Mouse (Mus musculus): Measurements from ENCODE around the gene Arl11. TPM values are rescaled to one million over a fixed set of nuclear protein-coding genes. Genes with fewer than 3 reads are reported as not detected.

Arl11 gene
- not detected in 2 replicates for total RNA-seq (2014; fragmentation: Nextera tagmentation)
- 0.12 TPM in 1 of 2 replicates, not detected in the other for total RNA-seq (2017)
- polyA plus RNA-seq (2012) = not detected in 2 replicates

DNA sequence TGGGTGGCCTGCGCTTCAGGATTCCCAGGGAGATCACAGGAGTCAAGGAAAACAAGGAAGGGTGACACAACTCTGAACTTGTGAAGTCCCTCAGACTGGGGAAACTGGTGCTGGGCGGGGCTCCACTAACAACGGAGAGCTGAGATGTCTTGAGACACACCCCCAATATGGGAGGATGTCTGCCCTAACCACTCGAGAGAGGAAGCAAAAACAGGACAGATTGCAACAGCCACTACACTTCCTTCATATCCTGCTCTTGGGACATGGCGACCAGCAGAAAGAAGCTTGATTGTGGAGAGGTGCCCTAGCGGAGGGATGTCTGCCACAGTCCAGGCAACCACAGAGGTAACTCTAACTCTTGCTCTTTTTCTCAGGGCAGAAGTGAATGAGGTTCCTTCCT lies at the start of gene Arl11:
TSS of gene Arl11 (plus strand) at position 161 of the 400 bp plus-strand sequence.
- H3K9me3 ChIP-seq (replicated peaks) = no peaks in the 10 kb centered on the region
- no peak for ATAC-seq (ENCODE audit: extremely low read depth, insufficient number of reproducible peaks, low FRiP score, poor library complexity, severe bottlenecking)
- no peaks in the 10 kb centered on the region; the same call in 1 of the 2 replicates for H3K4me1 ChIP-seq (ENCODE audit: insufficient read depth, low read depth, low read length)
- no peak for DNase-seq (ENCODE audit: low spot score)
- peaks cover 14% of the 10 kb centered on the region; the same call in 1 of the 2 replicates for H3K27me3 ChIP-seq (ENCODE audit: insufficient read depth, low read length)
- no peak within 1 kb of the TSS for H3K4me3 ChIP-seq (ENCODE audit: low read depth, low read length)
- H3K36me3 ChIP-seq (replicated peaks) = no peaks in the 10 kb centered on the region
- no peak for TF ChIP-seq GATA1 (IDR thresholded peaks at IDR 0.05; ENCODE audit: borderline replicate concordance, low read length)

DNA sequence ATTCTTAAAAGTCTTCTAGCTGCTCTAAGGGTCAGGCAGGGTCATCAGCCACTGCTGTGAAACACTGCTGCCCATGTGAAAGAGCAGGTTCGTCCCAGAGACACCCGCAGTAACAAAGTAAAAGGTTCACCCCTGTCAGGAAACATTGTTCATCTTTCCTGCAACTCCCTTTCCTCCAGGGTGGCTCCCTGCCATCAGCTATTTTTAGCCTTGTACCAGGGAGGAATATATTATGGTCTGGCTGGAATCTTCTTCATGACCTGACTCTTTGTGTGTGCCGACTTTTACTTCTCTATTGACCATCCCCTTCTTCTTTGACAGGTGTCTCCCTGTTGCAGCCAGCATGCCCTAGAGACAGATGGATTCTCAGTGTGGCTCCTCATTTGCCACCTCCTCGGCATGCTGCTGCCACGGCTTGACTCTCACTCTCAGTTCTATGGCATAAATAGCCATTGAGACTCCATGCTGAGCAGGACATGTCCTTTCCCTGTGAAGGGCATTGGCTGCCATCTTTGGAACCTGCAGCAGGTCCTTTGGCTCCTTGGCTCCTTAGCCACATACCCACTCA lies 41.6 kb upstream of the Arl11 start:
- no peaks in the 10 kb centered on the region for H3K36me3 ChIP-seq (replicated peaks)
- DNase-seq (ENCODE audit: low spot score) = no peak
- H3K9me3 ChIP-seq (replicated peaks) = no peaks in the 10 kb centered on the region
- H3K4me3 ChIP-seq (ENCODE audit: low read depth, low read length) = no peak overlapping the region
- H3K4me1 ChIP-seq (ENCODE audit: insufficient read depth, low read depth, low read length) = no peaks in the 10 kb centered on the region
- H3K27me3 ChIP-seq (ENCODE audit: insufficient read depth, low read length) = no peaks in the 10 kb centered on the region; the same call in 1 of the 2 replicates
- no peak for TF ChIP-seq TAL1 (conservative IDR thresholded peaks at IDR 0.05; ENCODE audit: low read depth, low read length)
- TF ChIP-seq POLR2AphosphoS5 (IDR thresholded peaks at IDR 0.05; ENCODE audit: insufficient replicate concordance, low read depth, low read length) = no peak
- no peak for TF ChIP-seq CTCF (IDR thresholded peaks at IDR 0.05; ENCODE audit: low read depth, low read length)
- TF ChIP-seq GATA1 (IDR thresholded peaks at IDR 0.05; ENCODE audit: borderline replicate concordance, low read length) = no peak
- TF ChIP-seq GATA2 (IDR thresholded peaks at IDR 0.05; ENCODE audit: borderline replicate concordance, low read depth, low read length) = no peak
- ATAC-seq (ENCODE audit: extremely low read depth, insufficient number of reproducible peaks, low FRiP score, poor library complexity, severe bottlenecking) = no peak

DNA sequence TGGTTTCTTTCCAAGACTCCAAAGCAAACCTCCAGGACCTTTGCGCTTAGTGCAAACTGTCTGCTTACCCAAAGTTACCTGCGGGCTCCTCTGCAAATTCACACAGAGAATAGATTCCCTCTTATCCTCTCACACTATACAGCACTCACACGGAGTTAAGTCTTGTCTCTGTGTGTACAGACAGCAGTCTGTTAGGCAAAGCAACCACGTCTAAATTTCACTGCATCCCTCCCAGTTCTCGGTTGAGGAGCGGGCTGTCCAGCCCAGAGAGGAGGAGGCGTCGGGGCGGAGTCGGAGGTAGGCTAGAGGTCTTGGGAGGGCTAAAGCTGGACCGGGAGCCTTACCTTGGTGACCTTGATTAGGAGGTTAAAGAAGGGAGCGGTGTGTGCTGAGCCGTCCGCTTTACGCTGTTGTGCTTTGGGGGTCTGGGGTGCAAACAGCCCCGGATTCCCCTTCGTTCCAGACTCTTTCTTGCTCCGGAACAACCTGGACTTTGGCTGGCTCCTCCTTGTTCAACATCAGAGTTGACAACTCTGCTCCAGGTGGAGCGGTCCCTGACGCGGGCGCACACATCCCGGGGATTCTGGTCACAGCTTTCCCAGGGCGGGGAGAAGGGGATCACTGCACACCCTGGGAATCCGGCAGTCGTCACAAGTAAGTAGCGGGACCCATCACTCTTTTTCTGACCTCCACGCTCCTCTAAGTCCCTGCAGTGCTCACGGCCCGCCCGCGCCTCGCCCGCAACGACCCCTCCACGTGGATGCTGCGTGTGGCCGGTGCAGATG lies 34.9 kb upstream of the Arl11 start:
- TF ChIP-seq CTCF (IDR thresholded peaks at IDR 0.05; ENCODE audit: low read depth, low read length) = no peak
- TF ChIP-seq POLR2AphosphoS5 (IDR thresholded peaks at IDR 0.05; ENCODE audit: insufficient replicate concordance, low read depth, low read length) = no peak
- Histone ChIP-seq H3K36me3 (replicated peaks) (no peaks in the 10 kb centered on the region), H3K27me3 (ENCODE audit: insufficient read depth, low read length) (peaks cover 16% of the 10 kb centered on the region), H3K4me3 (ENCODE audit: low read depth, low read length) (no peak overlapping the region), H3K4me1 (ENCODE audit: insufficient read depth, low read depth, low read length) (peaks cover 9% of the 10 kb centered on the region), H3K9me3 (replicated peaks) (no peaks in the 10 kb centered on the region)
- ATAC-seq (ENCODE audit: extremely low read depth, insufficient number of reproducible peaks, low FRiP score, poor library complexity, severe bottlenecking) (no peak), DNase-seq (ENCODE audit: low spot score) (no peak)

DNA sequence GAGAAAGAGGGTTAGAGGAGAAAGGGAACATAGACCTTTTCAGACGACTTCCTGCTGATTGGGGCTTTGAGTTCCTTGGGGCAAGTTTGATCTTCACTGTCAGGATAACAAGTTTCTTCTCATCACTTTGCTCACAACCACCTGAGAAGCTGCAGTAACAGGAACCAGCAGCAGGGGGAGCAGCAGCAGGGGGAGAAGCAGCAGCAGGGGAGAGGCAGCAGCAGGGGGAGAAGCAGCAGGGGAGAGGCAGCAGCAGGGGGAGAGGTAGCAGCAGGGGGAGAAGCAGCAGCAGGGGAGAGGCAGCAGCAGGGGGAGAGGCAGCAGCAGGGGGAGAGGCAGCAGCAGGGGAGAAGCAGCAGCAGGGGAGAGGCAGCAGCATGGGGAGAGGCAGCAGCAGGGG lies 32.3 kb upstream of the Arl11 start:
- H3K4me1 ChIP-seq (ENCODE audit: insufficient read depth, low read depth, low read length) = peaks cover 9% of the 10 kb centered on the region
- H3K4me3 ChIP-seq (ENCODE audit: low read depth, low read length) = no peak overlapping the region
- H3K9me3 ChIP-seq (replicated peaks) = no peaks in the 10 kb centered on the region
- ATAC-seq (ENCODE audit: extremely low read depth, insufficient number of reproducible peaks, low FRiP score, poor library complexity, severe bottlenecking) = no peak
- peaks cover 16% of the 10 kb centered on the region for H3K27me3 ChIP-seq (ENCODE audit: insufficient read depth, low read length)
- no peak for TF ChIP-seq POLR2AphosphoS5 (IDR thresholded peaks at IDR 0.05; ENCODE audit: insufficient replicate concordance, low read depth, low read length)
- TF ChIP-seq TAL1 (conservative IDR thresholded peaks at IDR 0.05; ENCODE audit: low read depth, low read length) = no peak
- no peak for TF ChIP-seq GATA1 (IDR thresholded peaks at IDR 0.05; ENCODE audit: borderline replicate concordance, low read length)
- TF ChIP-seq GATA2 (IDR thresholded peaks at IDR 0.05; ENCODE audit: borderline replicate concordance, low read depth, low read length) = no peak
- no peak for TF ChIP-seq CTCF (IDR thresholded peaks at IDR 0.05; ENCODE audit: low read depth, low read length)
- no peak for DNase-seq (ENCODE audit: low spot score)
- H3K36me3 ChIP-seq (replicated peaks) = no peaks in the 10 kb centered on the region

DNA sequence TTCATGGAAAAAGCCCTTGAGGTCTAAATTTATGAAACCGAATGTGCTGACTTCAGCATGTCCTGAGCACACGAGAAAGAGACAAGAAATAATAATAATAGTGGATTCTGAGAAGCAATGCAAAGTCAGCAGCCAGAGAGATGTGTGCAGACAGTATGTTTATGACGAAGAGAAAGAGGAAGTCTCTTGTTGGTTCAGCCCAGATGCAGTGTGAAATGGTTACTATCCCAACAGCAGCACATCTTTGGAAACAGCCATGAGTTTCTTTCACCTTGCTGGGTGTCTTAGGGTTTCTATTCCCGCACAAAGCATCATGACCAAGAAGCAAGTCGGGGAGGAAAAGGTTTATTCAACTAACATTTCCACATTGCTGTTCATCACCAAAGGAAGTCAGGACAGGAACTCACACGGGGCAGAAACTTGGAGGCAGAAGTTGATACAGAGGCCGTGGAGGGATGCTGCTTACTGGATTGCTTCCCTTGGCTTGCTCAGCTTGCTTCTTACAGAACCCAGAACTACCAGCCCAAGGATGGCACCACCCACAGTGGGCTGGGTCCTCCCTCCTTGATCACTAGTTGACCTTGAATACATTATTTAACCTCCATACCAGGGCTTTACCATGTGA lies 30.8 kb upstream of the Arl11 start:
- TF ChIP-seq POLR2AphosphoS5 (IDR thresholded peaks at IDR 0.05; ENCODE audit: insufficient replicate concordance, low read depth, low read length) (no peak), GATA1 (IDR thresholded peaks at IDR 0.05; ENCODE audit: borderline replicate concordance, low read length) (no peak), TAL1 (conservative IDR thresholded peaks at IDR 0.05; ENCODE audit: low read depth, low read length) (no peak), CTCF (IDR thresholded peaks at IDR 0.05; ENCODE audit: low read depth, low read length) (no peak), GATA2 (IDR thresholded peaks at IDR 0.05; ENCODE audit: borderline replicate concordance, low read depth, low read length) (no peak)
- Histone ChIP-seq H3K27me3 (ENCODE audit: insufficient read depth, low read length) (peaks cover 16% of the 10 kb centered on the region), H3K4me1 (ENCODE audit: insufficient read depth, low read depth, low read length) (peaks cover 9% of the 10 kb centered on the region), H3K36me3 (replicated peaks) (no peaks in the 10 kb centered on the region), H3K9me3 (replicated peaks) (no peaks in the 10 kb centered on the region), H3K4me3 (ENCODE audit: low read depth, low read length) (no peak overlapping the region)
- no peak for ATAC-seq (ENCODE audit: extremely low read depth, insufficient number of reproducible peaks, low FRiP score, poor library complexity, severe bottlenecking)
- no peak for DNase-seq (ENCODE audit: low spot score)

DNA sequence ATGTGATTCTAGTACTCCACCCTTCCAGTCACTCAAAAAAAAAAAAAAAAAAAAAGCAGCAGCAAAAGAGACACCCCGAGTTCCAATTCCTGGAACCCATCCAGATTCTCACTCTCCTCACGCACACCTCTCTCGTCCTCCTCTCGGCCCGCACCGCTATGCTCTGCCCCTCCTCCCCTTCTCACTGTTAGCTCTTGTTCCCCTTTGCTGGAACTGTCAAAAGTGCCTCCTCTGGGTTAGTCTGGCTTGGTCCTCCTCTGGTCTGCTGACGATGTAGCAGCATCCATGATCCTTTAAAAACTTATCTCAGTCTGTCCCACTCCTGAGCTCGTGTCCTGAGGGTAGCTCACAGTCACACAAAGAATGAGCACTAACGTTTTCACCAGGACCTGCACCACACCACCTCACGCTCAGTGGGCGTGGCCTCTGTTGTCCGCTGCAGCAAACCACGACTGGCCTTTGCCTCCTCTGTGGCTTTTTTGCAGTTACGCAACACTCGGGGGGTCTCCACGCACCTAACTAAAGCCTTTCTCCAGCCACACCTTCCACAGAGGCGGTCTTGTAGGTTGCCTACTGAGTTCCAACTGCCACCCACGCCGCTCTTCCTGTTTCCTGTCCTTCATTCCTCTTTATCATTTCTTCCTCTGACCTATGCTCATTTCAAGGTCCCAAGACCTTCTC lies 20.8 kb upstream of the Arl11 start:
- ATAC-seq (ENCODE audit: extremely low read depth, insufficient number of reproducible peaks, low FRiP score, poor library complexity, severe bottlenecking) = no peak

More for the DNA sequence above, 20.8 kb upstream of the Arl11 start:
- Histone ChIP-seq H3K4me1 (ENCODE audit: insufficient read depth, low read depth, low read length) (no peaks in the 10 kb centered on the region), H3K9me3 (replicated peaks) (no peaks in the 10 kb centered on the region), H3K27me3 (ENCODE audit: insufficient read depth, low read length) (peaks cover 13% of the 10 kb centered on the region; the same call in 1 of the 2 replicates), H3K4me3 (ENCODE audit: low read depth, low read length) (no peak overlapping the region), H3K36me3 (replicated peaks) (no peaks in the 10 kb centered on the region)
- no peak for DNase-seq (ENCODE audit: low spot score)
- TF ChIP-seq GATA1 (IDR thresholded peaks at IDR 0.05; ENCODE audit: borderline replicate concordance, low read length) (no peak), POLR2AphosphoS5 (IDR thresholded peaks at IDR 0.05; ENCODE audit: insufficient replicate concordance, low read depth, low read length) (no peak), TAL1 (conservative IDR thresholded peaks at IDR 0.05; ENCODE audit: low read depth, low read length) (no peak), GATA2 (IDR thresholded peaks at IDR 0.05; ENCODE audit: borderline replicate concordance, low read depth, low read length) (no peak), CTCF (IDR thresholded peaks at IDR 0.05; ENCODE audit: low read depth, low read length) (no peak)
